Mouse (Mus musculus): ENCODE measurements around the gene Colq. TPM values are rescaled to one million over a fixed set of nuclear protein-coding genes. Genes with fewer than 3 reads are reported as not detected.
"Not testable (repeated sequence)": the region's sequence is repeated elsewhere in the genome, so short reads cannot be mapped to it uniquely, and the experiment has no call there.

The Colq gene
- not detected for total RNA-seq (2021)
- long read RNA-seq, experiment 1 = 0 reads
- long read RNA-seq, experiment 2 = 0 reads

DNA sequence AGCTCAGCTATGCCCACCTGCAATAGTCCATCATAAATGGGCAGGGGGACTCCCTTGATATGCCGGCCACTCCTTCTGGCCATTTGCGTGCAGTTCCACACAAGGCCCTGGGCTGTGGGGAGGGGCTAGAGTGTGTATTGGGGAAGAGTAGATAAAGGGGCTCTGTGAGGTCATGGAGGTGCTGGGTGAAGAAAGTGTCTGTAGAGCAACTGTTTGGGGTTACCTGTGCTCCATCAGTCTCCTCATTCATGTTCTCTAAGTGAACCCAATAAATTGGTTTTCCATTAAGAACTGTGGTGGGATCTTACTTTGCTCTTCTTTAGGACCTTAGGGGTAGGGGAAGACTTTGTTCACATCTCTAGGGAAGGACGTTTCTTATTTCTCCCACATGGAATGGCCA lies at the start of gene Colq:
Gene Colq, minus strand, starts transcription at position 101 of the 400 bp plus-strand sequence.
- no peak for DNase-seq (ENCODE audit: low spot score in 2 of 2)

DNA sequence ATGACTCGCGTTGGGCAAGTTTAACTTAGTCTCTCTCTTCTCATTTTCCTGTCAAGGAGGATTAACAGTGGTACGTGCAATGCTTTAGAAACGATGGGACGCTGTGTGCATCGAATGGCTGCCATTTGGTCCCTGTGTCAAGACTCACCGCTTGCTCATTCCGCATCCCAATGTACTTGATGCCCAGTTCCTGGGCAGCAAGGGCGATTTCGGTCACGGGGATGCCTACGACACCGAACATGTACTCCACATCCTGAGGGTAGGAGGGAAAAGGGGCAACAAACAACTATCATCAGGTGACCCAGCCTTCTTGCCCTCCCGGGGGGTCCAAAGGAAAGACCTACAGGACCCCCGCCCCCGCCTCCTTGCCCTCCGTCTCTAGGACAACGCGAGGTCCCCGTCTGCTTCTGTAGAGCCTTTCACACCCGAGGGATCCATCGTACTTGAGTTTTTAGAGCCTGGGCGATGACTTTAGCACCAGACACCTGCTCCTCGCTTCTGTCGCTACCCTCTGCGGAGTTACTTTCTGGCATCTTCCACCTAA lies 49.3 kb upstream of the Colq start, which contains the start of gene Gm49387:
Gene Gm49387, minus strand, starts transcription at position 533 of the 544 bp plus-strand sequence.
- DNase-seq (ENCODE audit: low spot score in 2 of 2) = peak in 1 of 2 experiments; percentile 45

DNA sequence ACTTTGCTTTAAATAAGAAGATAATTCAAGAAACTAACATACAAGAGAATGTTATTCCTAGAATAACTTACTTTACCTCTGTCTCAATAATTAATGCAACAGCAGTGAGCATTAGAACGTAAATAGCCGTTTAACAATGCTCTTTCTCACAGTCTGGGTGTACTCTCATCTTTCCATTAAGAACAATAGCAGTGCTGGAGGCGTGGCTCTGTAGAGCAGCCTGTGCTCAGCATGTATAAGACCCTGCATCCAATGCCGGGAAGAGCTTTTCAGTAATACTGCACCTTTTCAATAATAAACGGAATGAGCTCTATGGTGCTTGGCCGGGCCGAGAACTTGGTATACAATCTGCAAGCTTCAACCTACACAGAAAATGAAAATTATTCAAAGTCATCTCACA lies 39.5 kb upstream of the Colq start:
- DNase-seq (ENCODE audit: low spot score in 2 of 2) = no peak

DNA sequence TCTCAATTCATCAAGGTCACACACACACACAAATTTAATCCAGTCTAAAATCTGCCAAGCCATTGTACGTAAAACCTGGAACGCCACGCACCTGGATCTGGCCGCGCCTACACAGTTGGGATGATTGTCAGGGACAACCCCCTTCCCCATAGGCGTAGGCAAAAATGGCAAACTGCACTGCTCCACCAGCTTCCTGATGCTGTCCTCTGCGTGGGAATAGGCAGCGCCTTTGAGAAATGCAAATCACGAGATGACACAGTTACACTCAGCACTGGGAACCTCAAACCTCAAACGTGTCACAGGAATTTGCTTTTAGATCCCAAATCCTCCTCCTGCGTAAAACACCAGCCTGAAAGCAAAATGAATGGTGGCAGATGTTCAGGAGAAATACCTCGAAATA lies 31.6 kb upstream of the Colq start:
- DNase-seq (ENCODE audit: low spot score in 2 of 2) = no peak

DNA sequence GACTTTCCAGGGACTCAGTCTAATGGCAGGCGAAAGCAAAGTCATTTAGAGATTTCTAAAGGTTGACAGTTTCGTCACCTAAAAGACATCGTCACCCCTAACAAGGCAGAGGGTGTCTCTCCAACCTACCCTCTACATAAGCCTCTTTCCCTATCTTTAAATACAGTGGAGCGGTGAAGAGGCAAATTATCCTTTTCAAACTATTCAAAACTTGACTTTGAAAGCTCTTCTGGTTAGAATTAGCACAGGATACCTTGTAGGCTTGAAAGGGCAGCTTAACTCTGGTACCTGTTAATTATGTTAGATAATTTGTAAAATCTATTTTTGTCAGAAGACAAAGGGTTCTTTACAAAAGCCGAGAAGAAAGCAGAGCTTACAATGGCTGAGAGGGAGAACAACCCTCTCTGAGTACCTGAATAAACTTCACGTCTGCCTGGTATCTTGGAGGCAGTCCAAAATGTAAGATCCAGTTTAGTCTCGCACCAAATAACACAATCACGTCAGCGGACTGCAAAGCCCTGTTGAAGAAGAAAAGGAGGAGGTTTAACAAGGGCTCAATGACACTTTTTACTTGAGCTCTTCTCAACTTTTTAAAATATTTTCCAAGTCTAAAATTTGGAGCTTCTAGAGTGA lies 29.6 kb upstream of the Colq start:
- no peak for DNase-seq (ENCODE audit: low spot score in 2 of 2)

DNA sequence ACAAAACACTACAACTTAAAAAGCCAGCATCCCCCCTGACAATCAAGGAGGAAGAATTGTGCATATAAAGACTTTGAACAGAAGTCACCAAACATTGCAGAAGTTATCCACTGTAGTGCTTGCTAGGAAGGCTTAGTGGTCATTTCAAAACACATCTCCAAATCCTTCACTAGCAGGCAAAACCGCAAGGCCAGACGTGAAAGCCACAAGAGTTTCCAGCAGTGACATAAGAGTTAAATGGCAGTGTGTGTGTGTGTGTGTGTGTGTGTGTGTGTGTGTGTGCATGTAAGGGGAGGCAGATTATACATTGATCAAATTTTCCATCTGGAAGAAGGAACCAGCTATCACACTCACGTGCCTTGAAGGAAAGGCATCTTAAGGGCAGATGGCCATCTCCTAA lies 26.9 kb upstream of the Colq start:
- no peak for DNase-seq (ENCODE audit: low spot score in 2 of 2)

DNA sequence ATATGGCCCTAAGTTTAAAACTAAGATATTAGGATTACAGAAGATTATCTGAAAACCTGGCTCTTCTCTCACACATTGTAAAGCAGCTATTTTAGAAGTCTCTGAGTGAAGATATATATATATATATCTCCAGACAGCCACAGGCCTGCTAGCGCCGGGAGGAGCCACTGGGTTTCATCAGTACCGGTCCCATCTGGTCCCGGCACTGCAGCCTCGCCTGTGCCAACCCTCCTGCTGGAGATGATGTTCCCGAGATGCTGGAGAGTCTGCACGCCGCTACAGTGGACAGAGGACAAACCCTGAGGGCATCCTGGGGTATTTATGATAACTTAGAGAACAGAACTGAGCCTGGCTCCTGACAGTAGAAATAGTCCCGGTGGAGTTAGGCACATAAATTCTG lies 26.1 kb upstream of the Colq start:
- DNase-seq (ENCODE audit: low spot score in 2 of 2) = no peak

DNA sequence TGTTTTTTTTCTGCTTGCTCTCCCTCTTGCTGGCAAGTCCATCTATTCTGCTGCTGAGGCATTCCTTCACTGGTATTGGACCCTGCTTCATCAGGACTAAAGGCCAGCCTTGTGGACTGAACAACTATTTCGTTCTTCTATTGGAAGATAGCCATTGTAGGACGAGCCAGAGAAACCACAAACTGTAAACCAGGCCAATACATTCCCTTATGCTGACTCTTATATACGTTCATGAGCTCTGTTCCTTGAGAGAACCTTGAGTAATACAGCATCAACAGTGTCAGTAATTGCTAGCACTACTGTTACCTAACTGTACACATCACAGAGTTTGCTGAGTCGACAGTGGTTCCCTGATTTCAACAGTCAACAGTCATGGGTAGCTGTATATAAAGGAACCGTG lies 22.5 kb upstream of the Colq start:
- no peak for DNase-seq (ENCODE audit: low spot score in 2 of 2)

DNA sequence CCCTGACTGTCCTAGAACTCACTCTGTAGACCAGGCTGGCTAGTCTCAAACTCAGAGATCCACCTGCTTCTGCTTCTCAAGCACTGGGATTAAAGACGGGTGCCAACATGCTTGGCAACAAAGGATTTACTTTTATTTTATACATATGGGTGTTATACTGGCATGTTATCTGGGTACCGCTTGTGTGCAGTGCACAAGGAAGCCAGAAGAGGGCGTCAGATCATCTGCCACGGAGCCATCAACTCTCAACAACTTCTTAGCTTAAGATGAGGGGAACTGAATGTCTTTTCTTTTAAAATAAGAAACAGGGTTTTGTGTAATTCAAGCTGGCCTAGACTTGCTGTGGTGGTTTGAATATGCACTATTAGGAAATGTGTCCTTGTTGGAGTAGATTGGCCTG lies 20.8 kb upstream of the Colq start:
- no peak for DNase-seq (ENCODE audit: low spot score in 2 of 2)

DNA sequence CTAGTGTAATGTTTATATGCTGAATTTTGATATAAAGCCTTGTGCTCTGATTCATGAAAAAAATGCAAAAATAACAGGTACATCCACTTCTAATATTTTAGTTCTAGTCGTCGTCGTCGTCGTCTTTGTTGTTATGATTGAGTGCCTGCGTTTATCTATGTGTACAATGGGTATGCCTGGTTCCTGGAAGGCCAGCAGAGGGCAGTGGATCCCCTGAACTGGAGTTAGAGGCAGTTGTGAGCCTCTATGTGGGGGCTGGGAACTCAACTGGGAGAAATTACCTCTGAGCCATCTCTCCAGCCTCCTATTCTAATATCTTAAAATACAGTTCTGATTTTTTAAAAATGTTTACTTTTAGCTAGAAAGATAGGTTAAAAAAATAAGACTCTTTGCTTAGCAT lies 14.4 kb upstream of the Colq start:
- DNase-seq (ENCODE audit: low spot score in 2 of 2) = no peak

DNA sequence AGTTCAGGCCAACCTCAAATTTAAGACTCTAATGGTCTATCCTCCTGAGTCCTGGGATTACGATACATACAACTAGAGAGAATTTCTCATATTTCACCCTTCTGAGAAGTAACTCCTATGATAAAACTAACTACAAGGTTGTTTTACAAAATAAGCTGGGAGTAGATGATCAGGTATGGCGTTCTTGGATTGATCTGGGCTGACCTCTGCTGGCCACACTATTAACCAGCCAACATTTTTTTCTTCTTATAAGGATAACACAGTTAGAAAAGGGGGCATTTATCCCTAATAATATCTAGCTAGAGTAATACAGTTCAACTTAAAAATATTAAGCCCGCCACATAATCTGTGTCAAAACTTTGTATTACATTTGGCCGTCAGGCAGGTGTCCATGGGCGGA lies 13.8 kb upstream of the Colq start:
- no peak for DNase-seq (ENCODE audit: low spot score in 2 of 2)

DNA sequence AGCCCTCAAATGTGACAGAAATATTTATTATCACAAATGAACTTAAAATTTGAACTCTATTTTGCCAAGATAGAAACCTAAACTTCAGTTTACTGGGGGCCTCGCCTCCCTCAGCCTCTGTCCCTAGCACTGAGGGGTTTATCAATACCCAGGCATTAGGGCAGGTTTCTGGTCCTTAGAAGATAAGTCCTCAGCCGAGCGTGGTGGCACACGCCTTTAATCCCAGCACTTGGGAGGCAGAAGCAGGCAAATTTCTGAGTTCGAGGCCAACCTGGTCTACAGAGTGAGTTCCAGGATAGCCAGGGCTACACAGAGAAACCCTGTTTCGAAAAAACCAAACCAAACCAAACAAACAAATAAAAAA lies 11.5 kb upstream of the Colq start:
- DNase-seq (ENCODE audit: low spot score in 2 of 2) = not testable (repeated sequence)

DNA sequence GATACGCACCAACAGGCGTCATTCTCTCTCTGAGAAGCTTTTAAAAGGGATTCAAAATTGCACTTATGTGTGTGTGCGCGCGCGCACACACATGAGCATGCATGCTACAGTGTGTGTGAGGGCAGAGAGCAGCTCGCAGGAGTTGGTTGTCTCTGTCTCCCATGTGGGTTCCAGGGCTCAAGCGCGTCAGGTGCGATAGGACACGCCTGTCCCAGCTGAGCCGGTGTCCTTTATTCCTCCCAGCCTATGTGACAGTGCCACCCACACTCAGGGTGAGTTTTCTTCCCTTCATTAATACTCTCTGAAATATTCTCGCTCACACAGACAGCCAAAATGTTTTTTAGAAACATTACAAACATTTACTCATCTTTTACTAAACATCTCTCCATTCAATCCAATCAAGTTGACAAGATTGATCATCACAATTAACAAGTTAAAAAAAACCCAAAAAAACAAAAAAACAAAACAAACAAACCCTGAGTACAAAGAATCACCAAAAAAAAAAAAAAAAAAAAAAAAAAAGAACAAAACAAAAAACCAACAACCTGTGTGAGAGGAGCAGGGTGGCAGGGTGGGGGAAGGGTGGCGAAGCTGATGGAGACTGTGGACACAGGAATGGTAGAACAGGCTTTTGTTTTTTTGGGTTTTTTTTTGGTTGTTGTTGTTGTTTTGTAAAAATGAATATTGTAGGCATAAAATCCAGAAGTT lies 10.9 kb upstream of the Colq start:
- no peak for DNase-seq (ENCODE audit: low spot score in 2 of 2)

DNA sequence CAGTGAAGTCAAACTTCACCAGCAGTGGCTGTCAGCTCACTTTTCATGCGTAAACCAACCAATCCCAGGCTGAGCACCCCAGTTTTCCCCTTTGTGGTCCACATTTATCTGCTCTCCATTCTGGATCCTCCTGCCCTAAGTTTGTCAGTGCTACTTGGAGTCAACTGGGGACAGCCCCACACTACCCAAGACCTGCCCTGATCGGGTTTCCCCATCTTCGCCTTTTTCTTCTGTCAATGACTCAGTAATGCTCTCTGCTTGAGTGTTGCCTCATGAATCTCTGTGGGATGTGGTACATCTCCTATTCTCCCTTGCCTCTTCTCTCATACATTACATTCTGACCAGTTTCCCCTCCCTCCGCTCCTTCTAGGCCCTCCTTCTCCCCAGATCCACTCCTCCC lies 6.3 kb upstream of the Colq start:
- DNase-seq (ENCODE audit: low spot score in 2 of 2) = no peak

DNA sequence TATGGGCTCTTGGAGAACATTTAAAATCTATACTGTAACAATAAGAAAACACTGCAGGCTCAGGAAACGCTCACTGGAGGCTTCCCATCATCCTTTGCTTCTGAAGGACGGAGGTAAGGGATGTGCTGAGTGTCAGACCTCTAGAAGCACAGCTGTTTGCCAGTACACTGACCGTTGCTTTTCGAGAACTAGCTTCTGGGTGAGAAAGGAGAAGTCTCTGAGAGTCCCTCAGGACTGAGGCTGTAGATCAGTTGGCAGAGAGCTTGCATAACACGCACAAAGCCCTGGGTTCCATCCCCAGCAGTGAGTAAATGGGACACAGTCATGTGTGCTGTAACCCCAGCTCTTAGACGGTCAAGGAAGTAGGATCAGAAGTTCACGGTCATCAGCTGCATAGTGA lies 5.3 kb upstream of the Colq start:
- DNase-seq (ENCODE audit: low spot score in 2 of 2) = no peak

DNA sequence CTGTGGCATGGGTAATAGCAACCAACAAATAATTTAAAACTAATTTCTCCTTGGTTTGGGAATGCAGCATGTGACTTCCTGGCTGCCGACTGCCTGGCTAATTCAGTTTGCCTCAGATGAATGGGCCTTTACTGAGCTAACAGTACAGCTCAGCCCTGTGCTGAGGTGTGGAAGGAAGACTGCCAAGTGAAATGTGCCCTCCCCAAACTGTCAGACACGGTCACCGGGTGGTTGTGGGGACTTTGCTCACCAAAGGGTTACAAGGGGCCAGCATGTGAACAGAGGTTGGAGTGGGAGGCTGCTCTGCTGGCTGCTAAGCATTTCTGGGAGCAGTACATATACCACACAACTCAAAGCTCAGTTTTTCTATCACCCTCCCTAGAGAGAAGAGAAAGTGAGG lies 3.5 kb upstream of the Colq start:
- no peak for DNase-seq (ENCODE audit: low spot score in 2 of 2)

DNA sequence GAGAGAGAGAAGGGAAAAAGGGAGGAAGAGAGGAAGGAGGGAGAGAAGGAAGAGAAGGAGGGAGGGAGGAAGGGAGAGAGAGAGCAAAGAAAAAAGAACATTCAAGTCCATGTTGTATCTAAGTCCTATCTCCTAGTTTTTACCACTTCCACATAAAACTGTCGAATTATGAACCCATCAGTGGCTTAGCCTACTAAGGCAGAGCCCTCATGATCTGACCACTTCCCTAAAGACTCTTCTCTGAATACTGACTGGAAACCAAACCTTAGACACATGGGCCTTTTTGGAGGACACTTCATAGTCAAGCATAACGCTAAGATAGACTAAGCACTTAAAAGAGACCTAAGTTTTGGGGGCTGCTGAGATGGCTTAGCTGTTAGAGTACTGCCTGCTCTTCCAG lies 1.9 kb upstream of the Colq start:
- DNase-seq (ENCODE audit: low spot score in 2 of 2) = no peak

DNA sequence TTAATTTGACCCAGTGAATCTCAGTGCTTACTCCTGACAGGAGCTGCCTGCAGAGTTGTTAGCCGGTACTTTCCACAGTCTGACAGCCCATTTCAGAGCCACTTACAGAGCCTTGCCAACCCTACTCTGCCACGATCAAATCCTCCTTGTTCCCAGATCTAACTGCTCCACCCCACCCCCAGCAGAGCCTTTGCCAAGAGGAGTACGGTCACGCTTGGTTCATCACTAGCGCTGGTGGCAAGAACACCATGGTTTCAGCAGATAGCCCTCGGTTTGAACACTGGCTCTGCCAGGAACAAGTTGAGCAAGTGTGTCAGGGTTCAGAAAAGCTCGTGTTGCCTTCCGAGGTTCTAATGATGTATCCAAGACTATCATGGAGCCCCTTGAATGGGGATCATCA lies 4.7 kb downstream of the Colq start:
- no peak for DNase-seq (ENCODE audit: low spot score in 2 of 2)

DNA sequence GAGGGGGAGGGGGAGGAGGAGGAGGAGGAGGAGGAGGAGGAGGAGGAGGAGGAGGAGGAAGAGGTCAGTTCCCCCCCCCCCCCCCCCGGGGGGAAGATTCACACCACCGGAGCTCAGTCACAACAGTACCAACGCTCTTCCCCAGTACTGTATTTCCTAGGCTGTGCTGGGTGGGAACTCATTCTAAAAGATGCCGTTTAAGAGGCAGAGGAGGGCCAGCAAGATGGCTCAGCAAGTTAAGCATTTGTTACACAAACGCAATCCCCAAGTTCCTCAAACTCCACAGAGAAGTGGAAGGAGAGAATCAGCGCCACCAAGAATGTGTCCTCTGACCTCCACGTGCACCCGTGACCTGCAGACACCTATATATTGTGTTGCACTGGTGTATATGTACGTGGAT lies 8.1 kb downstream of the Colq start:
- no peak for DNase-seq (ENCODE audit: low spot score in 2 of 2)

DNA sequence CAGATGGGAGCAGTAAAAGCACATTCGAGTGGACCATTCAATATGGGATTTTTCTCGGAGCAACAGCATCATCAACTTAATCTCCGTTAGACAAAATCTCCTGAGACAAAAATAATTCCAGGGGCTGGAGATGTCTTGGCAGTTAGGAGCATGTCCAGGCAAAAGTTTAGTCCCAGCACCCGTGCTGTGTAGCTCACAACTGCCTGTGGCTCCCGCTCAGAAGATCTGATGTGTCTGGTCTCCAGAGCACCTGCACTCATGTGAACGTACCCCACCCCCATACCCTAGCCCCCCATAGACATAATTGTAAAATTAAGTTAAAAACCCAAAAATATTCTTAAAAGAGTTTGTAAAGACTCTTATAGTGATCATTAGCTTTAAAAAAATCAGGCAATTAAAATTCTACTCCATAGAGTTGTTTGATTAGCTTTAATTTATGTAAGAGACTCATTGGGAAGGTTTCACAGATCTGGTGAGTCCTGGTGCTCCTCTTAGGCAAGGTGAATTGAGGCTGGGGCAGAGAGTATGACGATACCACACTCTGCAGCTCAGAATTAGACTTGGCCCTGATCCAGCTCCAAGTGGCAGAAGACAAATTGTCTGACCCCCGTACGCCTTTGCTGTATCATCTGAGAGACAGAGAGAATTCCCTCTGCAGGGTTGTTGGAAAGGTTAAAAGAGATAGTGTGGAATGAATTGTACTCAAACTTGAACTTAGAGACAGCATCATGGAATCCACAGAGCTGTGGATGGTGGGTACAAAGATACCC lies 13.0 kb downstream of the Colq start:
- no peak for DNase-seq (ENCODE audit: low spot score in 2 of 2)

DNA sequence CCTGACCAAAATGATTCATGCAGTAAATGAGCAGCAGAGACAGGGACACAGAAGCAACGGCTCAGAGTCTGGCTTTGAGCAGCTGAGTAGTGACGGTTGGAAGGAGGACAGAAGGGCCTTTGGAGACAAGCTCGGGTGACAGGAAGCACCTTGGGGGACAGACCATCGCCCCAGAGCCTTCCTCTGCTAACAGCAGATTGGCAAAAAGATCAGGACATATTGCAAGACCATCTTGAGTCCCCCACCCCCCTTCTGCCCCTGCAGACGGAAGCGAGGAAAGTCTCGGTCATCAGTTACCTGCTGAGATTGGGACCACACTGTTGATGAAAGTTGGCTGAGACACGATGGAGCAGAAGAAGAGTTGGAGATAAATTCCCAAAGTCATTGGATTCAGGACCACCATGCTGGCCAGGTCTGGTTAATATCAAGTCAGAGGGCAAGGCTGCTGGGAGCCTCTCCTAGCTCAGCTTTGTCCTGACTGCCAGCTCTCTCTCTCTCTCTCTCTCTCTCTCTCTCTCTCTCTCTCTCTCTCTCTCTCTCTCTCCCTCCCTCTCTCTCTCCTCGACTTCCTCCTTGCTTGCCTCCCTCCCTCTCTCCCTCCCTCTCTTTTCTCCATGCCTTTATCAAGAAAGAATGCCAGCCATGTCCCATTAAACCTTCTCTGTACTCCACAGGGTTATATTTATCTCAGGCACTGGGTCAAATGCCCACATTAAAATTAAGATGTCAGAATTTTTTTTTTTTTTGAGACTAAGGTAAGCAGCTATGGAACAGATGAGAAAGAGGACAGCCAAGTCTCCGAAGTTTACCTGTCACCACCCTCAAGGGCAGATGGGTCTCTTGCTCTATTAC lies 14.1 kb downstream of the Colq start:
- DNase-seq (ENCODE audit: low spot score in 2 of 2) = no peak

All from adrenal gland, adult 18-20 months (tissue).